Mouse (Mus musculus) urinary bladder, postnatal 4 days (tissue): Measurements from ENCODE around the gene Trp53rkb.

Source experiments
- DNase-seq, 2 experiments: peaks; one replicate each; pipeline ENCODE4 v3.0.0; 2021 to 2022; ENCODE audit warnings: low spot score in 2 of 2

The Trp53rkb gene

DNA sequence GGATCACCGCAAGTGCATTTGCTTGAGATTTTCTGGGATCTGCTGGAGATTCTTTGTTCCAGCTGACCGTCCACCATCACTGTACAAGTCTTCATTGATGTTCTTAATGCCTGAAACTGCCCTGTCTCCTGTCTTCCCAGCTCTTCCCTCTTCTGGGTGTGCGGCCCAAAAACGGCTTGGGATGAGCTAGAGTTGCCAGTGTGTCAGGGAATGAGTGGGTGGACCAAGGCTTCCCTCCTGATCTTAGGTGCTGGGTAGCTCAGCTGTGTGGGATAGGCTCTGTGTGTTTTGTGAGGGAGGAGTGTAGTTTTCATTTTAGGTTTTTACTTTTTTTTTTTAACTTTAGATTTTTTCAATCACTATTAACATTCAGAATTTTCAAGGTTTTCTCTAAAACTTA lies 42.5 kb downstream of the Trp53rkb start:
- no peak for DNase-seq

DNA sequence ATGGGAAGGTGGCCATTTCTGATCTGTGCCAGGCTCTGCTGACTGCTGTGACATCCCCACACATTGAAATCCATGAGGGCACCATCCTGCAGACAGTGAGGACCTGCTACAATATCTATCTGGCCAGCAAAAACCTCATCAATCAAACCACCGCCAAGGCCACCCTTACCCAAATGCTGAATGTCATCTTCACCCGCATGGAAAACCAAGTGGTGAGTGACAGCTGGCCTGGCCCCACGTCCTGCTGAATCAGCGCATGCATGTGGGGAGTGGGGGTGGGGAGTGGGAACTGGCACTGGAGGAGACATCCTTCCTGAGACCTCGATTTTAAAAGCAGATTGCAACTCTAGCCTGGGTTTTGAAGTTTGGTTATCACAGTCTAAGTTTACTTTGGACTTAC lies 43.2 kb downstream of the Trp53rkb start:
- DNase-seq: no peak

DNA sequence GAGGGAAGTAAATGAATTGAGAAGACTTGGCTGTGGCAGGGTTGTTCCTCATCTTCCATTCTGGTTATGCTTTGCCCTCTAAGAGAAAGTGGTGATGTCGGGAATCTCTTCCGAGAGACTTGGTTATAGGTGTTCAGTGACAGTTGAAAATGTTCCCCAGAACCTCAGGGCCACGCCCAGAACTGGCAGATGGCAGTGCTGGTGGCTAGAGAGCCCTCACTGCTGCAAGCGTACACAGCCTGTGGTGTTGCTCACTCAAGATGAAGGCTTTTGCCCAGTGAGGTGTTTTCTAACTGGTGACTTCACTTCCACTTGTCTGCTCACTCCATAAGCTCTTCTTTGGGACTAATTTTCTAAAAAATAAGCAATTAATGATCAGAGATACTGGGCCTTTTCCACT lies 49.5 kb downstream of the Trp53rkb start:
- DNase-seq: no peak
